ENCODE assay signal across 24 mouse cellular contexts in the genomic region with DNA sequence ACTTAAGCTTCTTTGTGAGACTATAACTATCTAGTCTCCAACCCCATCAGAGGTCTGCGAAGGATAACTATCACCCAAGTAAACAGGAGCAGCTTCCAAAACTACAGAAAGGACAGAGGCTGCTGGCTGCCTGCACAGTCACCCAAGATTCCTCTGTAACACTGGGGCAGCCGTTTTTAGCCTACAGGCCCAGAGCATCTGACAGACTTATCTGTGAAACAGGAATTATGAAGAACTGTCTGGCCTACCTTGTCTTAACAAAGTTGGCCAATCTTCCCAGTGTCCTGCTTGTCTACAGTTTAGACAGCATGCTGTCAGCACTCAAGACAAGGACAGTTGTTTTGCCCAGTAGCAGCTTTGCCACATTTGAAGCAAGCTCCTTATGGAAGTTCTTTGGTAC. TPM values are rescaled to one million over a fixed set of nuclear protein-coding genes. Genes with fewer than 3 reads are reported as not detected.
A peak's percentile ranks its signal among the peaks of the same experiment; 100 is the strongest.
DNase-seq lines count a peak whose midpoint lies in the region; ATAC-seq lines count a peak whose summit lies in the region.
"Had no signal": no experiment of that assay in that cellular context is flagged by ENCODE, and none has a peak within 500 bp of the region (broad histone marks: within the 10 kb centered on the region; RNA-seq: fewer than 3 reads in every experiment).

No protein-coding gene starts in this region.

- no peak overlapping the region for H3K9ac ChIP-seq in midbrain, embryonic 11.5 days (ENCODE audit: low read length)
- H3K9ac ChIP-seq: embryonic facial prominence, embryonic 12.5 days; forebrain, embryonic 15.5 days; heart, embryonic 12.5 days; hindbrain, embryonic 13.5 days had no signal

- 75% methylated on average over 2 of the region's 2 CpGs for WGBS in midbrain, embryonic 11.5 days
- 77% methylated on average over 2 of the region's 2 CpGs for WGBS in midbrain, embryonic 10.5 days

- peak; percentile 1 for DNase-seq in cerebellum, adult 8-10 months
- no peak for DNase-seq in cerebellum, postnatal 10 days
- DNase-seq in heart, postnatal 4 days = peak; percentile 2
- no peak for DNase-seq in heart, adult 8-10 months (ENCODE audit: low spot score)
- peak; percentile 35 for DNase-seq in midbrain, embryonic 11.5 days (ENCODE audit: low spot score, missing footprints)
- DNase-seq in midbrain, embryonic 10.5 days (ENCODE audit: low spot score) = no peak
- DNase-seq: adrenal gland, postnatal 14 days; gastrocnemius, postnatal 36 days had no signal

- no peaks in the 10 kb centered on the region for H3K36me3 ChIP-seq in midbrain, embryonic 11.5 days (ENCODE audit: control insufficient read depth, insufficient read depth, low read length)
- no peaks in the 10 kb centered on the region for H3K36me3 ChIP-seq in midbrain, embryonic 10.5 days
- H3K36me3 ChIP-seq: embryonic facial prominence, embryonic 12.5 days; forebrain, embryonic 15.5 days; heart, embryonic 12.5 days; hindbrain, embryonic 13.5 days had no signal

- H3K27ac ChIP-seq in midbrain, embryonic 11.5 days (ENCODE audit: low read depth, low read length) = no peak overlapping the region
- H3K27ac ChIP-seq in midbrain, embryonic 10.5 days (replicated peaks) = no peak overlapping the region
- H3K27ac ChIP-seq: embryonic facial prominence, embryonic 12.5 days; forebrain, embryonic 15.5 days; hindbrain, embryonic 13.5 days; hindbrain, postnatal 0 days had no signal

- no peak overlapping the region for H3K4me3 ChIP-seq in midbrain, embryonic 11.5 days (ENCODE audit: low read depth, low read length)
- H3K4me3 ChIP-seq in midbrain, embryonic 10.5 days = no peak overlapping the region
- H3K4me3 ChIP-seq: embryonic facial prominence, embryonic 12.5 days; forebrain, embryonic 15.5 days; heart, embryonic 12.5 days; hindbrain, embryonic 13.5 days had no signal

- ATAC-seq in midbrain, embryonic 11.5 days (ENCODE audit: low FRiP score) = no peak
- ATAC-seq: activated CD4-positive, CD25-positive, alpha-beta regulatory T cell, adult 4 months; forebrain, embryonic 15.5 days; hindbrain, postnatal 0 days; Patski had no signal

- no peaks in the 10 kb centered on the region for H3K27me3 ChIP-seq in midbrain, embryonic 11.5 days (ENCODE audit: control insufficient read depth, insufficient read depth, low read length)
- peaks cover 17% of the 10 kb centered on the region; the same call in 1 of the 2 replicates for H3K27me3 ChIP-seq in midbrain, embryonic 10.5 days (ENCODE audit: low read depth, poor library complexity, severe bottlenecking)
- H3K27me3 ChIP-seq: CH12.LX; embryonic facial prominence, embryonic 12.5 days; forebrain, embryonic 15.5 days; heart, embryonic 12.5 days; Patski had no signal

- H3K9me3 ChIP-seq in midbrain, embryonic 11.5 days (ENCODE audit: control insufficient read depth, low read length) = no peaks in the 10 kb centered on the region
- no peaks in the 10 kb centered on the region for H3K9me3 ChIP-seq in midbrain, embryonic 10.5 days (replicated peaks)
- H3K9me3 ChIP-seq: embryonic facial prominence, embryonic 12.5 days; forebrain, embryonic 15.5 days; heart, embryonic 12.5 days; hindbrain, embryonic 13.5 days had no signal

- H3K4me2 ChIP-seq in midbrain, embryonic 11.5 days = no peak overlapping the region
- H3K4me2 ChIP-seq: embryonic facial prominence, embryonic 12.5 days; forebrain, embryonic 15.5 days; heart, embryonic 12.5 days; hindbrain, embryonic 13.5 days had no signal

- H3K4me1 ChIP-seq in midbrain, embryonic 11.5 days (ENCODE audit: control insufficient read depth, insufficient read depth, low read length) = peaks cover 10% of the 10 kb centered on the region; the same call in 1 of the 2 replicates
- H3K4me1 ChIP-seq in midbrain, embryonic 10.5 days = peaks cover 37% of the 10 kb centered on the region

RNA-seq across cellular contexts. Expression of a gene that starts 4.5 kb away (rescaled TPM):
- total RNA-seq in heart, postnatal 4 days (2021) = not detected
- under 1 TPM in 2 of 4 experiments, not detected in 2; 0.16 to 0.22 TPM for total RNA-seq in heart, adult 8-10 months (2022)
- 0.10 TPM in 1 of 2 replicates, not detected in the other for polyA plus RNA-seq in midbrain, embryonic 11.5 days (2014; fragmentation: Nextera tagmentation; extraction: Ambion mirVana)
- not detected in 2 replicates for polyA plus RNA-seq in midbrain, embryonic 10.5 days (2016; fragmentation: Nextera tagmentation; extraction: Ambion mirVana)
- total RNA-seq: adrenal gland, adult 18-20 months; adrenal gland, postnatal 14 days; CH12.LX; gastrocnemius, adult 8-10 months; gastrocnemius, postnatal 36 days; heart, adult 18-20 months; hematopoietic stem cell, adult 5-6 weeks; hindbrain, postnatal 0 days had no signal
- polyA plus RNA-seq: activated CD4-positive, CD25-positive, alpha-beta regulatory T cell, adult 4 months; cortical plate, adult 2 months; embryonic facial prominence, embryonic 12.5 days; forebrain, embryonic 11.5 days; forebrain, embryonic 15.5 days; heart, embryonic 12.5 days; heart, embryonic 16.5 days; hindbrain, embryonic 13.5 days; hindbrain, postnatal 0 days; intestine, embryonic 14.5 days; Patski had no signal

Comparison
In these comparisons a context has a peak if more than half of its experiments do, and no peak if none do; other contexts are left out.
1. DNase-seq: peak in cerebellum, adult 8-10 months (single experiment), heart, postnatal 4 days (single experiment) and midbrain, embryonic 11.5 days (single experiment); none in cerebellum, postnatal 10 days (0 of 2), heart, adult 8-10 months (single experiment) and midbrain, embryonic 10.5 days (single experiment).